Mouse (Mus musculus) ES-E14 (cell line): ENCODE measurements around the gene Flt3l. TPM values are rescaled to one million over a fixed set of nuclear protein-coding genes. Genes with fewer than 3 reads are reported as not detected.

Source experiments
- DNase-seq: peaks from one replicate; pipeline ENCODE4 v3.0.0-alpha.2; 2013; ENCODE audit warnings: low read depth, low spot score
- H3K27ac ChIP-seq: 2 replicates; pipeline ENCODE4 v1.5.1; 2012; ENCODE audit warnings: low read depth, mild to moderate bottlenecking, low read length, moderate library complexity, mixed read lengths; ENCODE audit not compliant: poor library complexity, insufficient read depth, severe bottlenecking
- H3K36me3 ChIP-seq: 2 replicates; pipeline ENCODE4 v1.6.1; 2012; ENCODE audit warnings: mild to moderate bottlenecking, low read length, moderate library complexity, mixed read lengths; ENCODE audit not compliant: control insufficient read depth, poor library complexity, insufficient read depth, severe bottlenecking
- H3K4me1 ChIP-seq, 2 experiments: fragments of 150-350 bp in 1 of 2; sonication (generic) in 1 of 2; 2 replicates each; pipeline ENCODE4 v1.6.1; 2012; ENCODE audit warnings: low read length in 2 of 2, mild to moderate bottlenecking in 1 of 2, mixed read lengths in 1 of 2; ENCODE audit not compliant: control insufficient read depth in 2 of 2, insufficient read depth in 2 of 2, poor library complexity in 1 of 2
- H3K4me3 ChIP-seq, 2 experiments: fragments of 150-350 bp in 1 of 2; sonication (generic) in 1 of 2; 2 replicates each; pipeline ENCODE4 v1.5.1; 2012; ENCODE audit warnings: low read length in 2 of 2, low read depth in 1 of 2, mild to moderate bottlenecking in 1 of 2, mixed read lengths in 1 of 2; ENCODE audit not compliant: insufficient read depth in 1 of 2, poor library complexity in 1 of 2, severe bottlenecking in 1 of 2
- H3K9ac ChIP-seq: 2 replicates; pipeline ENCODE4 v1.6.1; 2012; ENCODE audit warnings: low read depth, mild to moderate bottlenecking, low read length, mixed read lengths; ENCODE audit not compliant: poor library complexity, insufficient read depth, severe bottlenecking
- H3K9me3 ChIP-seq: fragments of 150-350 bp; sonication (generic); 2 replicates; pipeline ENCODE4 v1.6.1; 2012; ENCODE audit warnings: low read depth, mild to moderate bottlenecking, low read length; ENCODE audit not compliant: control insufficient read depth, insufficient read depth
- CHD2 ChIP-seq: IDR thresholded peaks from 2 replicates; pipeline ENCODE4 v1.6.1; 2014; ENCODE audit warnings: mild to moderate bottlenecking, low read depth, low read length, inconsistent platforms
- HCFC1 ChIP-seq: IDR thresholded peaks from 2 replicates; pipeline ENCODE4 v1.6.1; 2012; ENCODE audit warnings: low read length, inconsistent platforms, borderline replicate concordance; ENCODE audit not compliant: insufficient read depth
- MAFK ChIP-seq: IDR thresholded peaks from 2 replicates; pipeline ENCODE4 v1.6.1; 2014; ENCODE audit warnings: mild to moderate bottlenecking, low read depth, low read length, inconsistent platforms; ENCODE audit not compliant: insufficient read depth
- ZC3H11A ChIP-seq: IDR thresholded peaks from 2 replicates; pipeline ENCODE4 v1.6.1; 2012; ENCODE audit warnings: low read depth, mild to moderate bottlenecking, inconsistent platforms, low read length, borderline replicate concordance
- ZNF384 ChIP-seq: IDR thresholded peaks from 2 replicates; pipeline ENCODE4 v1.6.1; 2012; ENCODE audit warnings: low read depth, low read length, inconsistent platforms
- in situ Hi-C, 2 experiments: fragments of 600-800 bp; cut with MboI; formaldehyde crosslinking; loops; one replicate each; pipeline ENCODE4 v1.15.1; 2025; ENCODE audit warnings: low sequenced_read_pairs in 2 of 2, inconsistent platforms in 1 of 2; ENCODE audit not compliant: unreplicated experiment in 2 of 2
- total RNA-seq: library from RNA; depleted of rRNA; stranded (reverse); fragments of 300-350 nt; gene quantifications from 2 replicates; pipeline ENCODE4 v1.2.3, GENCODE M21; 2012

The Flt3l gene
- total RNA-seq, 1 experiment: 1.8 TPM

- H3K4me3 ChIP-seq: no peak overlapping the region
- DNase-seq: no peak
- TF ChIP-seq CHD2 (no peak), ZC3H11A (no peak), ZNF384 (no peak), MAFK (no peak), HCFC1 (no peak)
- in situ Hi-C loops: no loop called here
- H3K9ac ChIP-seq: no peak overlapping the region
- H3K4me1 ChIP-seq: peaks cover 2 to 3% of the 10 kb centered on the region in 2 experiments; a peak in 2 of 4 replicates
- peaks cover 34% of the 10 kb centered on the region for H3K36me3 ChIP-seq
- no peaks in the 10 kb centered on the region for H3K9me3 ChIP-seq
- no peak overlapping the region for H3K27ac ChIP-seq
Observed at GRCm38 (mm10) chr7:45147267-45147666, 11.0 kb upstream of the Flt3l start.

- Histone ChIP-seq H3K9me3 (no peaks in the 10 kb centered on the region), H3K9ac (no peak overlapping the region), H3K4me1 (peaks cover 0 to under 1% of the 10 kb centered on the region in 2 experiments; a peak in 2 of 4 replicates), H3K36me3 (peaks cover 44% of the 10 kb centered on the region), H3K27ac (no peak overlapping the region), H3K4me3 (no peak overlapping the region)
- in situ Hi-C loops: no loop called here
- DNase-seq: no peak
- no peak for TF ChIP-seq MAFK
- TF ChIP-seq ZC3H11A: no peak
- TF ChIP-seq CHD2: no peak
- TF ChIP-seq HCFC1: no peak
- TF ChIP-seq ZNF384: no peak
Observed at GRCm38 (mm10) chr7:45145460-45145859, 9.2 kb upstream of the Flt3l start.

- H3K9ac ChIP-seq: no peak overlapping the region
- no peak overlapping the region for H3K4me3 ChIP-seq
- in situ Hi-C loops: no loop called here
- H3K36me3 ChIP-seq: peaks cover 44% of the 10 kb centered on the region
- no peaks in the 10 kb centered on the region for H3K9me3 ChIP-seq
- H3K27ac ChIP-seq: no peak overlapping the region
- TF ChIP-seq CHD2: no peak
- DNase-seq: no peak
- H3K4me1 ChIP-seq: peaks cover 0 to 3% of the 10 kb centered on the region in 2 experiments; a peak in 1 of 4 replicates
Observed at GRCm38 (mm10) chr7:45144368-45145174, 8.3 kb upstream of the Flt3l start.

GRCm38 (mm10) chr7:45141914-45142313, 5.7 kb upstream of the Flt3l start:
- H3K27ac ChIP-seq: no peak overlapping the region
- no peaks in the 10 kb centered on the region for H3K9me3 ChIP-seq
- DNase-seq: no peak
- no peak overlapping the region for H3K9ac ChIP-seq
- in situ Hi-C loops: no loop called here
- H3K4me1 ChIP-seq: peaks cover 0 to 4% of the 10 kb centered on the region in 2 experiments; a peak in 1 of 4 replicates
- TF ChIP-seq ZNF384 (no peak), HCFC1 (no peak), ZC3H11A (no peak), CHD2 (no peak), MAFK (no peak)
- H3K36me3 ChIP-seq: peaks cover 36% of the 10 kb centered on the region
- no peak overlapping the region for H3K4me3 ChIP-seq

- in situ Hi-C loops: no loop called here
- H3K9ac ChIP-seq: no peak overlapping the region
- no peak for TF ChIP-seq ZNF384
- no peak for TF ChIP-seq CHD2
- TF ChIP-seq MAFK: no peak
- TF ChIP-seq ZC3H11A: no peak
- TF ChIP-seq HCFC1: no peak
- peaks cover 34% of the 10 kb centered on the region for H3K36me3 ChIP-seq
- no peaks in the 10 kb centered on the region for H3K9me3 ChIP-seq
- no peak overlapping the region for H3K4me3 ChIP-seq
- H3K4me1 ChIP-seq: peaks cover 0 to 4% of the 10 kb centered on the region in 2 experiments; a peak in 1 of 4 replicates
- H3K27ac ChIP-seq: no peak overlapping the region
- no peak for DNase-seq
Observed at GRCm38 (mm10) chr7:45141319-45141718, 5.1 kb upstream of the Flt3l start.
